Mouse (Mus musculus): ENCODE measurements around the gene Clec4f. TPM values are rescaled to one million over a fixed set of nuclear protein-coding genes. Genes with fewer than 3 reads are reported as not detected.
"Not testable (repeated sequence)": the region's sequence is repeated elsewhere in the genome, so short reads cannot be mapped to it uniquely, and the experiment has no call there.

Gene Clec4f
- polyA plus RNA-seq, 1 experiment: not detected

- DNase-seq (ENCODE audit: extremely low spot score in 1 of 2, low spot score in 1 of 2): not testable (repeated sequence)
Measured at GRCm38 (mm10) chr6:83634631-83635030, 21.4 kb downstream of the Clec4f start.

GRCm38 (mm10) chr6:83634106-83634505, 21.9 kb downstream of the Clec4f start:
- DNase-seq (ENCODE audit: extremely low spot score in 1 of 2, low spot score in 1 of 2): not testable (repeated sequence)

DNA sequence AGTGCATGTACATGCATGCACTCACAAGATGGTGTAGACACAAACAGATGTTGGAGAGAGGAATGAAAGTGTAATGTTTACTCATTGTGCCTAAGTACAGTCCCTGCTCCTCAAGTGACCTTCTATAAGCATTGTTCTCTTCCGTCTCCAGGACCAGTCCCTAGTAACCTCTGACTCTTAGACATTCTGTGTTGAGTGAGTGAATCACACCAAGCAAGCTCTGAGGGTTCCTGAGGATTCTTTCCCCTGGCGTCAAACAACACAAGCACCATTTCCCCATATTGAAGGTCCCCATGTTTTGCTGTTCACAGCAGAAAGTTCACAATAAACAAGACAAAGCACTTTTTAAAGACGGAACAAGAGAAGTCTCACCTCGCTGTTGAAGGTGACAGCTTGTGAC, 24.2 kb downstream of the Clec4f start:
- no peak for DNase-seq (ENCODE audit: extremely low spot score in 1 of 2, low spot score in 1 of 2)

DNA sequence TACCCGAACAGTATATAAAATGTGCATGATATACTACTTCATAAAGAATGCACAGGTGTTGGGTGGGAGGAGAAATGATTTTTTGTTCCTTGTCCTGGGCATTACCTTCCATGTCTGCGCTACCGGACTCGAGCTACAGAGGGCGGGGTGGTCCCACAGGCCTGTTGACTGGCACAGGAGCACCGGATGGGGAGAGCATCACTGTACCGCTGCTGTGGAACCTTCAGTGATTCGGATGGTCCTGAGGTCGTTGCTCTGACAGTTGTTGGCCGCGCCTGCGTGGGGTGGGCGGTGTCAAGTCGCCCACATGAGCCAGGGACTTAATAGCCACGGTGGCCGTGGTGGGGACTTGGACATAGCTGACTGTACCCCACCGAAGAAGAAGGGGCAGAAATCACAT, 29.2 kb downstream of the Clec4f start:
- no peak for DNase-seq (ENCODE audit: extremely low spot score in 1 of 2, low spot score in 1 of 2)

- DNase-seq (ENCODE audit: extremely low spot score in 1 of 2, low spot score in 1 of 2): no peak
Measured at GRCm38 (mm10) chr6:83619955-83620354, 36.0 kb downstream of the Clec4f start.

DNA sequence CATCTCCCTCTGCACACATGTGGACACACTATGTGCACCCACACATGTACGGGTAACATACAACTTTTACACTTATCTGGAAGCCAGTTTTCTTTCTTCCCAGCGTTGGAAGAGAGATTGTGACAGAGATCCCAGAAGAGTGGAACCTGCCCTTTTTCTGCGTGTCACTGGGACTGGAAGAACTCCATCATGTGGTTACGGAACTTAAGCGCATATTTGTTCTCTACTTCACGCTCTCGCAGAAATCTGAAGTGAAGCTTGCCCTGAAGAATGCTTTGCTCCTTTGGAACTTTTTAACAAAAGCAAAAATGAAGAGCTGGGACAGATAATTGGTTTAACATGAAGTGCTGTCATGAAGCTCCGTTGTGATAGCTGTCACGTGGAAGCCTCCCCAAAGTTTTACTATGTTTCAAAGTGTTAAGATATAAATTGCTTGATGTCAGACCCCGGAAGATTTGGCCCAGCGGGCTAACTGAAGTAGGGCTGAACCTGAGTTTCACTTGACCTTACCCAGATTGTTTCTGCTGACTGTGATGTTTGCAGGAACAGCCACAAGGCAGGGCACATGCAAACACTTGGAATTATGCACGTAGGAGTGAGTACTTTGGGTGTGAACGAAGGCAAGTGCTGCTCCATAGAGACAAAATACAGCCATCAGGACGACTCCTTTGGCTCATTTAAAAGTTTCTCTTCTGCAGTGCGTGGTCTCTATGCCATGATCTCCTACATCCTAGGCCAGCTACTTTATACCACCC, 38.2 kb downstream of the Clec4f start:
- DNase-seq (ENCODE audit: extremely low spot score in 1 of 2, low spot score in 1 of 2): no peak

GRCm38 (mm10) chr6:83616512-83616911, 39.5 kb downstream of the Clec4f start:
- DNase-seq (ENCODE audit: extremely low spot score in 1 of 2, low spot score in 1 of 2): peak in 1 of 2 experiments; percentile 53

GRCm38 (mm10) chr6:83614469-83614868, 41.5 kb downstream of the Clec4f start:
- DNase-seq (ENCODE audit: extremely low spot score in 1 of 2, low spot score in 1 of 2): no peak

DNA sequence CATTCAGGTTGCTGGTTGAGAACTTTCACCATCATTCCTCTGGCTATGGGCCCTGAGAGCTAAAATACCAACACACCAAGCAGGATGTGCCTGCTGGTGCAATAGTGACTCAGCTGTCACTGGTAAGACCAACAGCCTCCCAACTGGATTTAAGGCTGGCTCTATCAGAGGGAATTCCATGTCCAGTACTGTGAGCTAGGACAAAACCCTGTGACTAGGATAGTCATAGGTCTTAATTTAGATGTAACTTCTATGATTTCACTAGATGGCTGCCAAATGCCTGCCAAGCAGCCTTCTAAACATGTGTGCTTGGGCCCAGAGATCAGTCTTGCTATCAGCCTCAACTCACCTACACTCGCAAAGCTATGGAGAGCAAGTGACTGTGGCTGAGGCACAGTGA, 43.0 kb downstream of the Clec4f start:
- DNase-seq (ENCODE audit: extremely low spot score in 1 of 2, low spot score in 1 of 2): no peak

- no peak for DNase-seq (ENCODE audit: extremely low spot score in 1 of 2, low spot score in 1 of 2)
Measured at GRCm38 (mm10) chr6:83599636-83600174, 56.3 kb downstream of the Clec4f start.

DNA sequence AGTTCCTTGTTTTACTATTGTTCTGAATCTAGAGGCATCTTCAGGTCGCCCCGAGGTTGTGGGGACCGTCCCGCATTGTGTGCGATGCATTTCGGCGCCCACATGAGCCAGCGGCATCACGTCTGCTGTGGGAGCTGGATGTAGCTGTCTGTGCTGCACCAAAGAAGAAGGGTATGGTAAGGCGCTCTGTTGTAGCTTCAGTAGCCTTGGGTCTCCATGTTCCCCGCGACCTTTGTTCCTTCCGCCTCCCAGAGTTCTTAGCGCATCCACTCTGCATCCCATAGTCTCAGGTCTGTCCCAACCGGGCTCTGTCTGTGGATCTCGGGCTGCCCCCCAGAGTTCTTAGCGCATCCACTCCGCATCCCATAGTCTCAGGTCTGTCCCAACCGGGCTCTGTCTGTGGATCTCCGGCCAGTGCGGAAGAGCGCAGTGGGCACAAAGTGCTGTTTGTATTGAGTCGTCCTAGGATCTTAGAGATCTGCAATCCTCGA, 56.9 kb downstream of the Clec4f start:
- no peak for DNase-seq (ENCODE audit: extremely low spot score in 1 of 2, low spot score in 1 of 2)

DNA sequence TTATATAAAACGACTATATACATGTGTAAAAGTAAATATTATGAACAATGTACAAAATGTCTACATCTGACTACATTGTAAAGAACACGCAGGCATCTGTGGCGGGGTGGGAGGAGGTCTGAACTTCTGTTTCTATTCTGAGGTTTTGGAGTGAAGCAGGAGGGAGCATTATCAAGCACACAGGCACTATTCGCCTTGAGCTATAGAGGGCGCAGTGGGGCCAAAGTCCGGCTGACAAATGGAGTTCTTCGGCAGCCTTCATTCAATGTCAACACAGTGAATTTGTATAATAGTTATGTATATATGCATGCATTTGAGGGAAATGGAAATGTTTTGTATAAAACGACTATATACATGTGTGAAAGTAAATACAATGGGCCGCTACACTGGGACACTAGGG, 57.3 kb downstream of the Clec4f start:
- DNase-seq (ENCODE audit: extremely low spot score in 1 of 2, low spot score in 1 of 2): peak in 1 of 2 experiments; percentile 51

DNA sequence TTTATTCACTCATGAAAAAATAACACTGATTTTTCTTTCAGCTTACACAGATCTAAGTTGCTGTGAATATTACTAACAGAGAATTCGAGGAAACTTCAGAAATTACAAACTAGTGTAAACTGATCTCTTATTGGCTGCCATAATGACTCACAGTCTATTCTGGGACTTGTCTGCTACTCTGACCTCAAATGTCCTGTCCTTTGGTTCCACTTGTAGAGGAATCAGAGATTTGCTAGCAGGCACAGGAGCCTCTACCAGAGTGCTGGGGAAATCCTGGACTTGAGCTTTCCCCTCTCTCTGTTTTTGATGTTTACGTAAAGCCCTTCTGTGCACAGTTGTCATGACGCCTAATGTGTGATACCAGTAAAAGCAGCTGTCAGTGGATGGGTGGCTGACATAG, 58.0 kb downstream of the Clec4f start:
- DNase-seq (ENCODE audit: extremely low spot score in 1 of 2, low spot score in 1 of 2): no peak

DNA sequence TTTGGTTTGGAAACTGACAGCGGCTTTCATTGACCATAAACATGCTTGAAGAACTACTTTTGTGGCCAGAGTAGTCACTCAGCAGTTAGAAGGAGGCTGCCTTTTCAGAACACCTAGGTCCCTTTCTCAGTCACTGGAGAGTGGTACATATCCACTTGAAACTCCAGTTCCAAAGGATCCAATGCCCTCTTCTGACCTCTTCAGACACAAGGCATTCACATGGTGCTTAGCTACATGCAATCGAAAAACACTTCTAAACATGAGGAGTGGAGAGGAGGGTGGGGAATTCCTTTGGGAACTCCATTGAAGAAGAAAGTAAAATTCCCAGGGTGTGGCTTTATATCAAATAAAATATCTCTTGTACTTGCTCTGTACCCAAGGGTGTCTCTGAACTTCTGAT, 61.0 kb downstream of the Clec4f start:
- DNase-seq (ENCODE audit: extremely low spot score in 1 of 2, low spot score in 1 of 2): no peak

Other genes starting within 250 kb of the Clec4f start
- gene Tet3, start 197.1 kb downstream of the Clec4f start, polyA plus RNA-seq (2012; rRNA removed): 18.9 and 19.6 TPM in 2 replicates
- 48.0 and 64.1 TPM in 2 replicates for gene Dguok, start 149.2 kb downstream of the Clec4f start, polyA plus RNA-seq (2012; rRNA removed)
- gene Actg2, start 119.9 kb downstream of the Clec4f start, polyA plus RNA-seq (2012; rRNA removed): 0.76 and 1.7 TPM in 2 replicates
- gene Stambp, start 83.5 kb downstream of the Clec4f start, polyA plus RNA-seq (2012; rRNA removed): 34.6 and 38.7 TPM in 2 replicates
- 0.06 TPM in 1 of 2 replicates, not detected in the other for gene Cd207, start 21.7 kb upstream of the Clec4f start, polyA plus RNA-seq (2012; rRNA removed)
- not detected in 2 replicates for gene Vax2, start 55.1 kb upstream of the Clec4f start, polyA plus RNA-seq (2012; rRNA removed)
- gene Atp6v1b1, start 86.8 kb upstream of the Clec4f start, polyA plus RNA-seq (2012; rRNA removed): 0.06 and 0.11 TPM in 2 replicates
- gene Ankrd53, start 106.5 kb upstream of the Clec4f start, polyA plus RNA-seq (2012; rRNA removed): not detected in 2 replicates
- 38.0 and 41.4 TPM in 2 replicates for gene Tex261, start 119.6 kb upstream of the Clec4f start, polyA plus RNA-seq (2012; rRNA removed)
- 40.1 and 47.0 TPM in 2 replicates for gene Nagk, start 138.8 kb upstream of the Clec4f start, polyA plus RNA-seq (2012; rRNA removed)
- gene Paip2b, start 175.6 kb upstream of the Clec4f start, polyA plus RNA-seq (2012; rRNA removed): 38.8 and 45.7 TPM in 2 replicates
- gene Zfp638, start 210.9 kb upstream of the Clec4f start, polyA plus RNA-seq (2012; rRNA removed): 62.4 and 65.0 TPM in 2 replicates

Measured in frontal cortex, adult 2 months (tissue).